Mouse (Mus musculus) liver, embryonic 14.5 days (tissue): Measurements from ENCODE around the gene Fbxl2. TPM values are rescaled to one million over a fixed set of nuclear protein-coding genes. Genes with fewer than 3 reads are reported as not detected.

Experiments
- ATAC-seq: fragments of 200-750 bp; cut with Nextera tagmentation; 2 replicates; pipeline ENCODE4 v1.8.0; 2017; ENCODE audit warnings: moderate number of reproducible peaks, mild to moderate bottlenecking, moderate library complexity; ENCODE audit not compliant: insufficient read depth
- DNase-seq, 3 experiments: peaks; one replicate each; pipeline ENCODE4 v3.0.0-alpha.2; 2012 to 2013; ENCODE audit warnings: low read depth in 3 of 3, low spot score in 3 of 3
- H3K27ac ChIP-seq: fragments of 300-500 bp; sonication (generic); 2 replicates; pipeline ENCODE4 v1.5.1; 2014; ENCODE audit warnings: moderate library complexity, mild to moderate bottlenecking, control low read depth, inconsistent platforms
- H3K27me3 ChIP-seq: fragments of 300-500 bp; sonication (generic); 2 replicates; pipeline ENCODE4 v1.6.1; 2014; ENCODE audit warnings: mild to moderate bottlenecking, low read length, moderate library complexity; ENCODE audit not compliant: control insufficient read depth, insufficient read depth
- H3K36me3 ChIP-seq: fragments of 300-500 bp; sonication (generic); replicated peaks from 2 replicates; pipeline ENCODE4 v1.6.1; 2014; ENCODE audit warnings: low read depth; ENCODE audit not compliant: control insufficient read depth, insufficient read depth
- H3K4me1 ChIP-seq, 2 experiments: fragments of 200-500 bp in 1 of 2; fragments of 300-500 bp in 1 of 2; sonication (generic) in 1 of 2; replicated peaks; 2 replicates each; pipeline ENCODE4 v1.6.1; 2012 to 2014; ENCODE audit warnings: antibody characterized with exemption in 1 of 2, inconsistent platforms in 1 of 2, low read length in 1 of 2; ENCODE audit not compliant: control insufficient read depth in 2 of 2, insufficient read depth in 2 of 2
- H3K4me2 ChIP-seq: fragments of 300-500 bp; sonication (generic); 2 replicates; pipeline ENCODE4 v1.6.1; 2014; ENCODE audit warnings: low read depth, mild to moderate bottlenecking, control low read depth, moderate library complexity
- H3K4me3 ChIP-seq, 2 experiments: fragments of 200-500 bp in 1 of 2; fragments of 300-500 bp in 1 of 2; sonication (generic) in 1 of 2; 2 replicates each; pipeline ENCODE4 v1.5.1; 2012 to 2014; ENCODE audit warnings: low read depth in 2 of 2, low read length in 2 of 2, mild to moderate bottlenecking in 2 of 2, control low read depth in 1 of 2, inconsistent platforms in 1 of 2, moderate library complexity in 1 of 2; ENCODE audit not compliant: insufficient read depth in 1 of 2
- H3K9ac ChIP-seq: fragments of 300-500 bp; sonication (generic); replicated peaks from 2 replicates; pipeline ENCODE4 v1.6.1; 2014; ENCODE audit warnings: mild to moderate bottlenecking, control low read depth, moderate library complexity
- H3K9me3 ChIP-seq: fragments of 300-500 bp; sonication (generic); 2 replicates; pipeline ENCODE4 v1.6.1; 2016; ENCODE audit warnings: low read length, mixed read lengths; ENCODE audit not compliant: control insufficient read depth
- CTCF ChIP-seq: IDR thresholded peaks from 2 replicates; pipeline ENCODE4 v1.5.1; 2016; ENCODE audit warnings: antibody characterized with exemption, low read depth, control low read depth
- EP300 ChIP-seq: IDR thresholded peaks from 2 replicates; pipeline ENCODE4 v1.6.1; 2016; ENCODE audit warnings: antibody characterized with exemption, low read depth
- WGBS: fragments of 180-500 bp; shearing (Covaris S2); extraction: QIAGEN DNeasy Blood & Tissue Kit; methylation state at CpG from one replicate; pipeline ENCODE4 v1.1.7; 2014; ENCODE audit not compliant: insufficient replicate concordance; 5-methylcytosine and 5-hydroxymethylcytosine counted together
- polyA plus RNA-seq, 2 experiments: library from polyadenylated mRNA; depleted of rRNA in 1 of 2; stranded (reverse) in 1 of 2; unstranded in 1 of 2; fragments of >200 nt; fragmentation: Nextera tagmentation in 1 of 2; extraction: Ambion mirVana in 1 of 2; gene quantifications; 2 replicates each; pipeline versions ENCODE4 v1.2.1 to v1.2.3; 2012 to 2014

Fbxl2 gene
- polyA plus RNA-seq, 2 experiments: 0.57 to 0.80 TPM

- no peak overlapping the region for H3K9ac ChIP-seq
- TF ChIP-seq CTCF (no peak), EP300 (no peak)
- ATAC-seq (0 out of 2 replicates have a peak, but pooled peaks have one; percentile 21), DNase-seq (no peak)
- no peaks in the 10 kb centered on the region for H3K36me3 ChIP-seq
- no peak overlapping the region for H3K27ac ChIP-seq
- H3K4me2 ChIP-seq: no peak overlapping the region
- no peak overlapping the region for H3K4me3 ChIP-seq
- no peaks in the 10 kb centered on the region for H3K27me3 ChIP-seq
- H3K9me3 ChIP-seq: peaks cover 4% of the 10 kb centered on the region; the same call in 1 of the 2 replicates
- peaks cover 0 to 4% of the 10 kb centered on the region in 2 experiments; a peak in 2 of 4 replicates for H3K4me1 ChIP-seq
- 57% methylated on average over 18 of the region's 18 CpGs for WGBS
Measured at GRCm38 (mm10) chr9:114011203-114011602, 34.8 kb downstream of the Fbxl2 start.

GRCm38 (mm10) chr9:114009526-114009925 lies 36.5 kb downstream of the Fbxl2 start:
- WGBS: 42% methylated on average over 5 of the region's 5 CpGs
- TF ChIP-seq EP300 (no peak), CTCF (no peak)

GRCm38 (mm10) chr9:114007850-114008350 lies 38.1 kb downstream of the Fbxl2 start:
- H3K36me3 ChIP-seq: no peaks in the 10 kb centered on the region
- no peak overlapping the region for H3K4me2 ChIP-seq
- H3K4me3 ChIP-seq: no peak overlapping the region
- DNase-seq (no peak), ATAC-seq (no peak)
- no peak overlapping the region for H3K9ac ChIP-seq
- no peaks in the 10 kb centered on the region for H3K27me3 ChIP-seq
- no peak overlapping the region for H3K27ac ChIP-seq
- H3K9me3 ChIP-seq: peaks cover 4% of the 10 kb centered on the region; the same call in 1 of the 2 replicates
- no peak for TF ChIP-seq CTCF
- TF ChIP-seq EP300: no peak
- no peaks in the 10 kb centered on the region for H3K4me1 ChIP-seq
- 77% methylated on average over 9 of the region's 9 CpGs for WGBS

More at GRCm38 (mm10) chr9:114009526-114009925, 36.5 kb downstream of the Fbxl2 start:
- H3K9ac ChIP-seq: no peak overlapping the region
- ATAC-seq: no peak
- H3K27ac ChIP-seq: no peak overlapping the region
- H3K4me1 ChIP-seq: peaks cover 0 to 4% of the 10 kb centered on the region in 2 experiments; a peak in 2 of 4 replicates
- DNase-seq: no peak
- H3K4me2 ChIP-seq: no peak overlapping the region
- H3K4me3 ChIP-seq: no peak overlapping the region
- H3K9me3 ChIP-seq: peaks cover 4% of the 10 kb centered on the region; the same call in 1 of the 2 replicates
- no peaks in the 10 kb centered on the region for H3K27me3 ChIP-seq
- no peaks in the 10 kb centered on the region for H3K36me3 ChIP-seq

- H3K4me1 ChIP-seq: no peaks in the 10 kb centered on the region
- ATAC-seq (peak; percentile 35; the same call in 1 of the 2 replicates), DNase-seq (no peak)
- no peak overlapping the region for H3K4me2 ChIP-seq
- H3K36me3 ChIP-seq: no peaks in the 10 kb centered on the region
- H3K4me3 ChIP-seq: no peak overlapping the region
- H3K9me3 ChIP-seq: peaks cover 4% of the 10 kb centered on the region; the same call in 1 of the 2 replicates
- WGBS: 53% methylated on average over 9 of the region's 9 CpGs
- TF ChIP-seq EP300: no peak
- TF ChIP-seq CTCF: no peak
- no peak overlapping the region for H3K27ac ChIP-seq
- no peak overlapping the region for H3K9ac ChIP-seq
- H3K27me3 ChIP-seq: no peaks in the 10 kb centered on the region
Measured at GRCm38 (mm10) chr9:114006801-114007200, 39.2 kb downstream of the Fbxl2 start.

- Histone ChIP-seq H3K36me3 (no peaks in the 10 kb centered on the region), H3K9me3 (peaks cover 3% of the 10 kb centered on the region; the same call in 1 of the 2 replicates), H3K4me2 (no peak overlapping the region), H3K4me3 (no peak overlapping the region), H3K27ac (no peak overlapping the region), H3K9ac (no peak overlapping the region), H3K27me3 (no peaks in the 10 kb centered on the region), H3K4me1 (no peaks in the 10 kb centered on the region)
- ATAC-seq (no peak), DNase-seq (no peak)
- WGBS: 45% methylated on average over 2 of the region's 2 CpGs
- peak; percentile 74 for TF ChIP-seq CTCF
- TF ChIP-seq EP300: no peak
Measured at GRCm38 (mm10) chr9:113998311-113998710, 47.7 kb downstream of the Fbxl2 start.
